Mouse (Mus musculus) limb, embryonic 14.5 days (tissue): Measurements from ENCODE around the gene Kntc1. TPM values are rescaled to one million over a fixed set of nuclear protein-coding genes. Genes with fewer than 3 reads are reported as not detected.

Experiments
- ATAC-seq: fragments of 200-750 bp; cut with Nextera tagmentation; 2 replicates; pipeline ENCODE4 v1.8.0; 2017; ENCODE audit warnings: low read depth, moderate number of reproducible peaks, moderate TSS enrichment; ENCODE audit not compliant: low FRiP score
- DNase-seq: peaks from one replicate; pipeline ENCODE4 v3.0.0-alpha.2; 2015; ENCODE audit warnings: low spot score
- H3K27ac ChIP-seq: fragments of 300-500 bp; sonication (generic); replicated peaks from 2 replicates; pipeline ENCODE4 v1.5.1; 2014; ENCODE audit warnings: low read depth, mild to moderate bottlenecking, low read length, moderate library complexity, mixed read lengths
- H3K27me3 ChIP-seq: fragments of 300-500 bp; sonication (generic); 2 replicates; pipeline ENCODE4 v1.6.1; 2014; ENCODE audit warnings: low read length, mixed read lengths; ENCODE audit not compliant: control insufficient read depth, insufficient read depth
- H3K36me3 ChIP-seq: fragments of 300-500 bp; sonication (generic); 2 replicates; pipeline ENCODE4 v1.6.1; 2014; ENCODE audit warnings: mild to moderate bottlenecking, low read length, moderate library complexity, mixed read lengths; ENCODE audit not compliant: control insufficient read depth, insufficient read depth
- H3K4me1 ChIP-seq: fragments of 300-500 bp; sonication (generic); 2 replicates; pipeline ENCODE4 v1.6.1; 2014; ENCODE audit warnings: antibody characterized with exemption, low read length, mixed read lengths; ENCODE audit not compliant: control insufficient read depth, insufficient read depth
- H3K4me2 ChIP-seq: fragments of 300-500 bp; sonication (generic); replicated peaks from 2 replicates; pipeline ENCODE4 v1.6.1; 2014; ENCODE audit warnings: low read depth, mild to moderate bottlenecking, low read length, moderate library complexity; ENCODE audit not compliant: severe bottlenecking
- H3K4me3 ChIP-seq: fragments of 300-500 bp; sonication (generic); replicated peaks from 2 replicates; pipeline ENCODE4 v1.5.1; 2014; ENCODE audit warnings: low read length
- H3K9ac ChIP-seq: fragments of 300-500 bp; sonication (generic); 2 replicates; pipeline ENCODE4 v1.6.1; 2014; ENCODE audit warnings: mild to moderate bottlenecking, low read depth, low read length, moderate library complexity; ENCODE audit not compliant: severe bottlenecking
- H3K9me3 ChIP-seq: fragments of 300-500 bp; sonication (generic); 2 replicates; pipeline ENCODE4 v1.6.1; 2016; ENCODE audit warnings: low read length; ENCODE audit not compliant: control insufficient read depth
- POLR2A ChIP-seq: fragments of 200-500 bp; IDR thresholded peaks from 2 replicates; pipeline ENCODE4 v1.8.0; 2012; ENCODE audit warnings: inconsistent platforms, mild to moderate bottlenecking, moderate library complexity, borderline replicate concordance; ENCODE audit not compliant: insufficient read depth, insufficient read length; ENCODE audit errors: extremely low read depth
- WGBS: fragments of 180-500 bp; shearing (Covaris S2); extraction: QIAGEN DNeasy Blood & Tissue Kit; methylation state at CpG from one replicate; pipeline ENCODE4 v1.1.7; 2014; 5-methylcytosine and 5-hydroxymethylcytosine counted together
- polyA plus RNA-seq, 2 experiments: library from polyadenylated mRNA; depleted of rRNA in 1 of 2; stranded (reverse) in 1 of 2; unstranded in 1 of 2; fragments of >200 nt; fragmentation: Nextera tagmentation in 1 of 2; extraction: Ambion mirVana in 1 of 2; gene quantifications; 2 replicates each; pipeline versions ENCODE4 v1.2.1 to v1.2.3; 2012 to 2014

The Kntc1 gene
- polyA plus RNA-seq, 2 experiments, result 30.2 to 30.6 TPM

DNA sequence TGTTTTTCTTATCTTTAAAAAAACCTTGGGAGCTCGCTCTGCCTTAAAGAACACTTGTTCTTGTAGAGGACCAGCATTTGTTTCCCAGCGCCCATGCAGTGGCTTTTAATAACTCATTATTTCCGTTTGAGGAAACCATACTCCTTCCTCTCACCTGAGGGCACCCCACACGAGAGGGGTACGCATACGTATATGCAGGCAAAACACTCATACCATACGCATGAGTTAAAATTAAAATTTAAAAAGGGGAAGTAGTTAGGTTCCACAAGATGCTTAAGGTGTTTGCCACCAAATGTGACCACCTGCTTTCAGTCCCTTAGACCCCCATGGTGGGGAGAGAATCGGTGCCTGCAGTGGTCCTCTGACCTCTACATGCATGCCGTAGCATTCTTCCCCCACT, 23.9 kb downstream of the Kntc1 start:
- no peak overlapping the region for H3K4me3 ChIP-seq
- ATAC-seq (no peak), DNase-seq (no peak)
- WGBS, result 94% methylated on average over 9 of the region's 9 CpGs
- no peak overlapping the region for H3K27ac ChIP-seq
- H3K4me1 ChIP-seq, result no peaks in the 10 kb centered on the region
- no peak overlapping the region for H3K9ac ChIP-seq
- H3K4me2 ChIP-seq, result no peak overlapping the region
- H3K36me3 ChIP-seq, result peaks cover 73% of the 10 kb centered on the region
- TF ChIP-seq POLR2A, result no peak
- H3K27me3 ChIP-seq, result no peaks in the 10 kb centered on the region
- H3K9me3 ChIP-seq, result no peaks in the 10 kb centered on the region

DNA sequence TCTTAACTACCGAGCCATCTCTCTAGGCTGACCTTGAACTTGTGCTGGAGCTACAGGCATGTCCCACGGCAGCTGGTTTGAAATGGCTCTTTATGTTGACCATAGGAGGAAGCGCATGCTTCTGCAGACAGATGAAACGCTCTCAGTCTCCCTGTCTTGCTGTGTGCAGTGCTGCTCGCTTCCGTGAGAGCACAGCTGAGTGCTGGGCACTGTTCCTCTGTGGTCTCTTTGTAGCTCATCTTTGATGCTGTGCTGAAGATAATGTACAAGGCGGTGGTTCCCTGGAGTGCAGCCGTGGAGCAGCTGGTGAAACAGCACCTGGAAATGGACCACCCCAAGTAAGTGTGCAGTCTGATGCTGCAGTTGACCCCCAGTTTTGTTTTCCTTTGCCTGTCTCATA, 31.2 kb downstream of the Kntc1 start:
- DNase-seq (no peak), ATAC-seq (no peak)
- WGBS, result 91% methylated on average over 8 of the region's 8 CpGs
- H3K4me2 ChIP-seq, result no peak overlapping the region
- H3K9me3 ChIP-seq, result no peaks in the 10 kb centered on the region
- H3K27ac ChIP-seq, result no peak overlapping the region
- TF ChIP-seq POLR2A, result no peak
- H3K9ac ChIP-seq, result no peak overlapping the region
- H3K4me1 ChIP-seq, result no peaks in the 10 kb centered on the region
- peaks cover 79% of the 10 kb centered on the region for H3K36me3 ChIP-seq
- H3K4me3 ChIP-seq, result no peak overlapping the region
- no peaks in the 10 kb centered on the region for H3K27me3 ChIP-seq

DNA sequence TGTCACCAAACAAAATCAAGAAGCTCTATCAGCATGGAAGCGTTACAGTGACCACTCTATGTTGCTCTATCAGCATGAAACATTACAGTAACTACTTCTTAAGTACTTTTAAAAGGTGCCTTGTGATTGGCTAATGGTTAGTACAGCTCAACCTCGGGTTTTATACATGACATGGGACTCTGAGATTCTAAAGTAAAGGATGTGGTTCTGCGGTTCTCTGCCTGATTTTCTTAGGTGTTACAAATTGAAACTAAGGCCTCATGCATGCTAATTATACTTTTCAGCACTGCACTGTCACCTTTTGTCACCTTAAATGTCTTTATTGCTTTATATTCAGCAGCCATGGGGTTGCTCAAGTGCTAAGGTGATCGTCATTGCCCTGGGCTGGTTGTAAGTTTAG, 32.3 kb downstream of the Kntc1 start:
- WGBS, result 85% methylated on average over 4 of the region's 4 CpGs
- no peaks in the 10 kb centered on the region for H3K9me3 ChIP-seq
- DNase-seq (no peak), ATAC-seq (no peak)
- H3K36me3 ChIP-seq, result peaks cover 75% of the 10 kb centered on the region
- no peak overlapping the region for H3K4me2 ChIP-seq
- H3K4me3 ChIP-seq, result no peak overlapping the region
- no peak overlapping the region for H3K27ac ChIP-seq
- no peak overlapping the region for H3K9ac ChIP-seq
- no peak for TF ChIP-seq POLR2A
- H3K4me1 ChIP-seq, result no peaks in the 10 kb centered on the region
- H3K27me3 ChIP-seq, result no peaks in the 10 kb centered on the region

DNA sequence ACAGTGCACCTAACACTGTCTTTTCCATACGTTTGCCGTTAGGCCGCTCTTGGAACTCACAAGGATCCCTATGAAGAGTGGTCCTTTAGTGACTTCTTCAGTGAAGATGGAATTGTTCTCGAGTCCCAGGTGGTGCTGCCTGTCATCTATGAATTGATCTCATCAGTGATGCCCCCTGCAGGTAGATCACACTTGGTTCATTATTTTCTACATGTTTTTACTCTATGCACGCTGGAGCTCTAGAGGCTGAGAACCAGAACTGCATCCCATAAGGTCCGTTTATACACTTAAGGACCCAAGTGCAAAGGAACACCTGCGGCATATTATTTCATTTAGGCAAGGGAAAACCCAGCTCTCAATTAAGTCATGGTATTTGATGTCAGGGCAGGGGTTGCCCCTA, 39.5 kb downstream of the Kntc1 start:
- ATAC-seq, result no peak
- 90% methylated on average over 7 of the region's 7 CpGs for WGBS
- no peak for DNase-seq
- H3K9ac ChIP-seq, result no peak overlapping the region
- no peak overlapping the region for H3K27ac ChIP-seq
- no peak for TF ChIP-seq POLR2A
- H3K4me3 ChIP-seq, result no peak overlapping the region
- no peaks in the 10 kb centered on the region for H3K9me3 ChIP-seq
- H3K27me3 ChIP-seq, result no peaks in the 10 kb centered on the region
- no peaks in the 10 kb centered on the region for H3K4me1 ChIP-seq
- peaks cover 83% of the 10 kb centered on the region for H3K36me3 ChIP-seq
- no peak overlapping the region for H3K4me2 ChIP-seq

DNA sequence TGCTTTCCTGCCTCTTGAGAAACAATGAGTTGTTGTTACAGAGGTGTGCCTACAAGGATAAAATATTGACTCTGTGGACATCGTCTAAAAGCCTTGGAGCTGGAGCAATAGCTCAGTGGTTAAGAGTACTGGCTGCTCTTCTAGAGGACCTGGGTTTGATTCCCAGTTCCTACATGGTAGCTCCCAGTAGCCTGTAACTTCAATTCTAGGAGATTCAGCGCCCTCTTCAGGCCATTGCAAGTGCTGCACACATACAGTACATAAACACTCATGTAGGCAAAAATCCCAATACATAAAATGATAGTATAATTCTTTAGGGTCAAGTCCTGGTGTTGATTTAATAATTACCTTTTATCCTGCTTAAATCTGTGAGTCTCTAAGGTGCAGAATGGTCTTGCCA, 43.6 kb downstream of the Kntc1 start:
- no peak overlapping the region for H3K4me2 ChIP-seq
- no peaks in the 10 kb centered on the region for H3K27me3 ChIP-seq
- TF ChIP-seq POLR2A, result no peak
- no peak overlapping the region for H3K27ac ChIP-seq
- no peaks in the 10 kb centered on the region for H3K4me1 ChIP-seq
- no peaks in the 10 kb centered on the region for H3K9me3 ChIP-seq
- H3K9ac ChIP-seq, result no peak overlapping the region
- H3K4me3 ChIP-seq, result no peak overlapping the region
- WGBS, result 85% methylated on average over 2 of the region's 2 CpGs
- peaks cover 82% of the 10 kb centered on the region for H3K36me3 ChIP-seq
- no peak for DNase-seq
- ATAC-seq, result no peak

DNA sequence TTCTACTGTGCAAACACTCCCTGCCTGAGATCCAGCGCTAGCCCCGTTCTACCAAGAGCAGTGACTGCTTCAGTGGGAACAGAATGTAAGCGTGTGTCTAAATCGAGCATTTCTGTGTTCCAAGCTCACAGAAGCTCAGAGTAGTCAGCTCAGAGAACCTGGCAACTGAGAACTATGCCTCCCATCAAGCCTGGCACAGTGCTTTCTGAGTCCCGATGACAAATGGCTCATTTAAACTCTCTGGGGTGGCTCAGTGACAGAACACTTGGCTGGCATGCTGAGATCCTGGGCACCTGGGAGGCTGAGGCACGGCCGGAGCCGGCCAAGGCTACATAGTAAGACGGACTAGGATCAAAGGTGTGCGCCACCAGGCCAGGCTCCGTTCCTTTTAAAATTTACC, 56.8 kb downstream of the Kntc1 start:
- no peaks in the 10 kb centered on the region for H3K27me3 ChIP-seq
- 89% methylated on average over 11 of the region's 11 CpGs for WGBS
- TF ChIP-seq POLR2A, result no peak
- no peak overlapping the region for H3K9ac ChIP-seq
- no peak overlapping the region for H3K4me2 ChIP-seq
- H3K4me3 ChIP-seq, result no peak overlapping the region
- DNase-seq, result no peak
- H3K36me3 ChIP-seq, result peaks cover 46% of the 10 kb centered on the region
- ATAC-seq, result no peak
- H3K27ac ChIP-seq, result no peak overlapping the region
- no peaks in the 10 kb centered on the region for H3K4me1 ChIP-seq
- H3K9me3 ChIP-seq, result no peaks in the 10 kb centered on the region
